ENCODE assay signal across 8 mouse cellular contexts in genomic region chr16:20098866-20099629, GRCm38 (mm10). TPM values are rescaled to one million over a fixed set of nuclear protein-coding genes. Genes with fewer than 3 reads are reported as not detected.
A peak's percentile ranks its signal among the peaks of the same experiment; 100 is the strongest.
DNase-seq lines count a peak whose midpoint lies in the region; ATAC-seq lines count a peak whose summit lies in the region.

No protein-coding gene starts in this region.

- H3K9ac ChIP-seq in intestine, embryonic 14.5 days (ENCODE audit: low read length): no peak overlapping the region
- H3K9ac ChIP-seq in intestine, embryonic 15.5 days: no peak overlapping the region
- H3K9ac ChIP-seq in heart, embryonic 15.5 days: no peak overlapping the region
- H3K9ac ChIP-seq in lung, embryonic 15.5 days: no peak overlapping the region

- H3K27me3 ChIP-seq in intestine, embryonic 14.5 days (replicated peaks; ENCODE audit: control insufficient read depth, insufficient read depth, low read length): no peaks in the 10 kb centered on the region
- H3K27me3 ChIP-seq in intestine, embryonic 15.5 days (replicated peaks): no peaks in the 10 kb centered on the region
- H3K27me3 ChIP-seq in heart, embryonic 15.5 days: no peaks in the 10 kb centered on the region
- no peaks in the 10 kb centered on the region for H3K27me3 ChIP-seq in lung, embryonic 15.5 days

- peak overlapping the region; percentile 52 for H3K4me2 ChIP-seq in intestine, embryonic 14.5 days (ENCODE audit: low read length)
- H3K4me2 ChIP-seq in intestine, embryonic 15.5 days (replicated peaks): no peak overlapping the region; the same call in 1 of the 2 replicates
- H3K4me2 ChIP-seq in heart, embryonic 15.5 days: peak overlapping the region; percentile 55
- H3K4me2 ChIP-seq in lung, embryonic 15.5 days: peak overlapping the region; percentile 54; the same call in 1 of the 2 replicates

- no peak for ATAC-seq in intestine, embryonic 14.5 days (replicated peaks; ENCODE audit: low FRiP score, low TSS enrichment, low read depth)
- no peak for ATAC-seq in intestine, embryonic 15.5 days
- no peak for ATAC-seq in heart, embryonic 15.5 days (replicated peaks; ENCODE audit: insufficient number of reproducible peaks, insufficient read depth, low FRiP score, low read depth)
- no peak for ATAC-seq in lung, embryonic 15.5 days (ENCODE audit: borderline replicate concordance, extremely low read depth, low FRiP score, low TSS enrichment)

- no peak overlapping the region for H3K27ac ChIP-seq in intestine, embryonic 14.5 days (ENCODE audit: low read depth)
- H3K27ac ChIP-seq in intestine, embryonic 15.5 days: no peak overlapping the region
- H3K27ac ChIP-seq in heart, embryonic 15.5 days: peak overlapping the region; percentile 99
- H3K27ac ChIP-seq in lung, embryonic 15.5 days: no peak overlapping the region

- H3K36me3 ChIP-seq in intestine, embryonic 14.5 days (ENCODE audit: control insufficient read depth, insufficient read depth, low read length): peaks cover 17% of the 10 kb centered on the region
- peaks cover 10% of the 10 kb centered on the region; the same call in 1 of the 2 replicates for H3K36me3 ChIP-seq in intestine, embryonic 15.5 days
- H3K36me3 ChIP-seq in heart, embryonic 15.5 days: peaks cover 22% of the 10 kb centered on the region
- peaks cover 15% of the 10 kb centered on the region for H3K36me3 ChIP-seq in lung, embryonic 15.5 days

- DNase-seq in intestine, embryonic 14.5 days (ENCODE audit: low spot score): no peak
- peak; percentile 34 for DNase-seq in T-cell, adult 2 months (ENCODE audit: low spot score)
- no peak for DNase-seq in MN1 (ENCODE audit: low spot score)
- no peak for DNase-seq in ovary, adult 18-20 months (ENCODE audit: low spot score)
- DNase-seq in retina, embryonic 14.5 days (ENCODE audit: low spot score): no peak

- no peaks in the 10 kb centered on the region for H3K4me1 ChIP-seq in intestine, embryonic 14.5 days (replicated peaks; ENCODE audit: control insufficient read depth, insufficient read depth, low read length)
- H3K4me1 ChIP-seq in intestine, embryonic 15.5 days (replicated peaks): no peaks in the 10 kb centered on the region
- peaks cover 9% of the 10 kb centered on the region for H3K4me1 ChIP-seq in heart, embryonic 15.5 days (replicated peaks)
- no peaks in the 10 kb centered on the region for H3K4me1 ChIP-seq in lung, embryonic 15.5 days

- peaks cover 10% of the 10 kb centered on the region for H3K9me3 ChIP-seq in intestine, embryonic 14.5 days (ENCODE audit: control insufficient read depth, low read length)
- no peaks in the 10 kb centered on the region for H3K9me3 ChIP-seq in intestine, embryonic 15.5 days
- peaks cover 10% of the 10 kb centered on the region for H3K9me3 ChIP-seq in heart, embryonic 15.5 days (replicated peaks)
- peaks cover 8% of the 10 kb centered on the region for H3K9me3 ChIP-seq in lung, embryonic 15.5 days

- 90% methylated on average over 6 of the region's 6 CpGs for WGBS in intestine, embryonic 14.5 days
- 83% methylated on average over 6 of the region's 6 CpGs for WGBS in intestine, embryonic 15.5 days
- WGBS in heart, embryonic 15.5 days: 86% methylated on average over 6 of the region's 6 CpGs
- 78% methylated on average over 6 of the region's 6 CpGs for WGBS in lung, embryonic 15.5 days

- H3K4me3 ChIP-seq in intestine, embryonic 14.5 days (ENCODE audit: low read depth, low read length): no peak overlapping the region
- no peak overlapping the region for H3K4me3 ChIP-seq in intestine, embryonic 15.5 days (replicated peaks)
- peak overlapping the region; percentile 87; the same call in 1 of the 2 replicates for H3K4me3 ChIP-seq in heart, embryonic 15.5 days
- no peak overlapping the region for H3K4me3 ChIP-seq in lung, embryonic 15.5 days

RNA-seq across cellular contexts. Expression of gene Klhl24, which starts 1.7 kb away (rescaled TPM):
- polyA plus RNA-seq in intestine, embryonic 14.5 days (2014; fragmentation: Nextera tagmentation; extraction: Ambion mirVana): 22.0 and 27.8 TPM in 2 replicates
- polyA plus RNA-seq in intestine, embryonic 15.5 days (2015; fragmentation: Nextera tagmentation; extraction: Ambion mirVana): 17.9 and 22.1 TPM in 2 replicates
- 39.4 and 45.6 TPM in 2 replicates for polyA plus RNA-seq in heart, embryonic 15.5 days (2015; fragmentation: Nextera tagmentation; extraction: Ambion mirVana)
- 26.5 and 31.3 TPM in 2 replicates for polyA plus RNA-seq in lung, embryonic 15.5 days (2015; fragmentation: Nextera tagmentation; extraction: Ambion mirVana)

RNA-seq across cellular contexts. Expression of gene Yeats2, which starts 41.8 kb away (rescaled TPM):
- polyA plus RNA-seq in intestine, embryonic 14.5 days (2014; fragmentation: Nextera tagmentation; extraction: Ambion mirVana): 37.5 and 40.5 TPM in 2 replicates
- polyA plus RNA-seq in intestine, embryonic 15.5 days (2015; fragmentation: Nextera tagmentation; extraction: Ambion mirVana): 21.7 and 22.7 TPM in 2 replicates
- 13.9 and 21.0 TPM in 2 replicates for polyA plus RNA-seq in heart, embryonic 15.5 days (2015; fragmentation: Nextera tagmentation; extraction: Ambion mirVana)
- 32.8 and 35.9 TPM in 2 replicates for polyA plus RNA-seq in lung, embryonic 15.5 days (2015; fragmentation: Nextera tagmentation; extraction: Ambion mirVana)
